8 mouse cellular contexts compared by ENCODE assay signal in genomic region chr10:41489708-41490517, GRCm38 (mm10). TPM values are rescaled to one million over a fixed set of nuclear protein-coding genes. Genes with fewer than 3 reads are reported as not detected.
A peak's percentile ranks its signal among the peaks of the same experiment; 100 is the strongest.
DNase-seq lines count a peak whose midpoint lies in the region; ATAC-seq and TF ChIP-seq lines count a peak whose summit lies in the region.

TSS of gene Smpd2 (minus strand) at chr10:41490369.
TSS of gene Ppil6 (plus strand) at chr10:41490439.

- peak within 1 kb of the TSS; percentile 95 for H3K4me2 ChIP-seq in heart, embryonic 12.5 days
- H3K4me2 ChIP-seq in kidney, embryonic 16.5 days (replicated peaks; ENCODE audit: low read depth, low read length) = peak within 1 kb of the TSS; percentile 97

- no peaks in the 10 kb centered on the region for H3K79me2 ChIP-seq in C2C12 (ENCODE audit: control insufficient read depth, insufficient read depth)
- H3K79me2 ChIP-seq in liver, adult 2 months (ENCODE audit: control insufficient read depth, insufficient read depth, low read length) = peaks cover 3% of the 10 kb centered on the region; the same call in 1 of the 2 replicates

- H3K9me3 ChIP-seq in erythroblast, embryonic 14.5 days (ENCODE audit: control insufficient read depth, low read length) = no peaks in the 10 kb centered on the region
- H3K9me3 ChIP-seq in heart, embryonic 12.5 days (replicated peaks) = no peaks in the 10 kb centered on the region
- no peaks in the 10 kb centered on the region for H3K9me3 ChIP-seq in kidney, embryonic 16.5 days (ENCODE audit: low read length)

- TF ChIP-seq POLR2A in liver, adult 2 months (IDR thresholded peaks at IDR 0.05; ENCODE audit: extremely low read depth, insufficient read depth, low read length) = peak; percentile 81

- DNase-seq in brain, embryonic 18.5 days (ENCODE audit: low read depth, low spot score) = peak; percentile 83
- DNase-seq in liver, adult 2 months (ENCODE audit: extremely low read depth, low read depth, low spot score) = peak; percentile 79
- DNase-seq in spleen, postnatal 36 days (ENCODE audit: low spot score in 2 of 2) = peak; percentile 91 to 92

- no peaks in the 10 kb centered on the region for H3K79me3 ChIP-seq in C2C12 (ENCODE audit: low read depth)

- peaks cover 20% of the 10 kb centered on the region for H3K4me1 ChIP-seq in erythroblast, embryonic 14.5 days (ENCODE audit: control insufficient read depth)
- H3K4me1 ChIP-seq in heart, embryonic 12.5 days (replicated peaks) = peaks cover 24% of the 10 kb centered on the region
- H3K4me1 ChIP-seq in kidney, embryonic 16.5 days (ENCODE audit: insufficient read depth, low read length) = peaks cover 15% of the 10 kb centered on the region
- peaks cover 14% of the 10 kb centered on the region for H3K4me1 ChIP-seq in liver, adult 2 months (ENCODE audit: control insufficient read depth, insufficient read depth, low read length)

- peak within 1 kb of the TSS; percentile 88 for H3K9ac ChIP-seq in heart, embryonic 12.5 days
- H3K9ac ChIP-seq in kidney, embryonic 16.5 days (replicated peaks; ENCODE audit: low read length) = peak within 1 kb of the TSS; percentile 69
- peak within 1 kb of the TSS; percentile 83 for H3K9ac ChIP-seq in liver, adult 2 months (ENCODE audit: low read depth, low read length)

- H3K27me3 ChIP-seq in C2C12 (ENCODE audit: control insufficient read depth, insufficient read depth, insufficient read length) = no peaks in the 10 kb centered on the region
- H3K27me3 ChIP-seq in erythroblast, embryonic 14.5 days (ENCODE audit: control insufficient read depth) = peaks cover 39% of the 10 kb centered on the region
- no peaks in the 10 kb centered on the region for H3K27me3 ChIP-seq in heart, embryonic 12.5 days (replicated peaks)
- no peaks in the 10 kb centered on the region for H3K27me3 ChIP-seq in kidney, embryonic 16.5 days (ENCODE audit: insufficient read depth, low read length)
- no peaks in the 10 kb centered on the region for H3K27me3 ChIP-seq in liver, adult 2 months (ENCODE audit: control insufficient read depth, insufficient read depth, low read length)

- TF ChIP-seq CTCF in C2C12 (IDR thresholded peaks at IDR 0.05; ENCODE audit: control insufficient read depth, insufficient read depth, insufficient read length) = no peak
- no peak for TF ChIP-seq CTCF in liver, adult 2 months (IDR thresholded peaks at IDR 0.05; ENCODE audit: low read depth, low read length)

- H3K4me3 ChIP-seq in C2C12 (ENCODE audit: insufficient read depth, poor library complexity, severe bottlenecking) = peak within 1 kb of the TSS; percentile 46
- peak within 1 kb of the TSS; percentile 65 for H3K4me3 ChIP-seq in erythroblast, embryonic 14.5 days (replicated peaks)
- H3K4me3 ChIP-seq in heart, embryonic 12.5 days = peak within 1 kb of the TSS; percentile 73
- H3K4me3 ChIP-seq in kidney, embryonic 16.5 days (ENCODE audit: low read length) = peak within 1 kb of the TSS; percentile 56
- H3K4me3 ChIP-seq in liver, adult 2 months (ENCODE audit: insufficient read depth, low read depth, low read length) = peak within 1 kb of the TSS; percentile 87

- ATAC-seq in heart, embryonic 12.5 days (ENCODE audit: insufficient number of reproducible peaks, low FRiP score) = peak; percentile 95
- ATAC-seq in kidney, embryonic 16.5 days (ENCODE audit: low FRiP score, low TSS enrichment) = peak; percentile 95
- ATAC-seq in monocyte, adult 5-6 weeks (replicated peaks; ENCODE audit: insufficient number of reproducible peaks, low FRiP score, low TSS enrichment, poor library complexity, severe bottlenecking) = peak; percentile 92

- H3K27ac ChIP-seq in heart, embryonic 12.5 days (ENCODE audit: poor library complexity, severe bottlenecking) = peak within 1 kb of the TSS; percentile 68
- peak within 1 kb of the TSS; percentile 75 for H3K27ac ChIP-seq in kidney, embryonic 16.5 days (ENCODE audit: low read length)
- H3K27ac ChIP-seq in liver, adult 2 months (replicated peaks; ENCODE audit: insufficient read depth, low read depth, low read length) = peak within 1 kb of the TSS; percentile 88

- under 1% methylated on average over 50 of the region's 50 CpGs for WGBS in heart, embryonic 12.5 days
- under 1% methylated on average over 49 of the region's 50 CpGs for WGBS in kidney, embryonic 16.5 days
- under 1% methylated on average over 50 of the region's 50 CpGs for WGBS in liver, adult 2 months

- peak within 1 kb of the TSS; percentile 74 for H3ac ChIP-seq in C2C12 (ENCODE audit: control insufficient read depth, insufficient read length, low read depth)

- peaks cover 15% of the 10 kb centered on the region for H3K36me3 ChIP-seq in C2C12 (ENCODE audit: control insufficient read depth, insufficient read depth)
- H3K36me3 ChIP-seq in erythroblast, embryonic 14.5 days (ENCODE audit: control insufficient read depth) = peaks cover 15% of the 10 kb centered on the region; the same call in 1 of the 2 replicates
- H3K36me3 ChIP-seq in heart, embryonic 12.5 days = peaks cover 38% of the 10 kb centered on the region
- H3K36me3 ChIP-seq in kidney, embryonic 16.5 days (ENCODE audit: insufficient read depth, low read length) = peaks cover 27% of the 10 kb centered on the region
- peaks cover 7% of the 10 kb centered on the region for H3K36me3 ChIP-seq in liver, adult 2 months (ENCODE audit: control insufficient read depth, insufficient read depth, low read length)

TF ChIP-seq in C2C12, 6 proteins besides CTCF, POLR2A, EP300 and RAD21:
- TF ChIP-seq MYOG (IDR thresholded peaks at IDR 0.05; ENCODE audit: control insufficient read depth, extremely low read depth, insufficient read length) (no peak), USF1 (IDR thresholded peaks at IDR 0.05; ENCODE audit: low read depth) (no peak), FOSL1 (IDR thresholded peaks at IDR 0.05; ENCODE audit: insufficient read depth, low read length, poor library complexity, severe bottlenecking) (no peak), MAX (IDR thresholded peaks at IDR 0.05) (no peak), CEBPB (IDR thresholded peaks at IDR 0.05; ENCODE audit: low read depth) (no peak), MYOD1 (IDR thresholded peaks at IDR 0.05; ENCODE audit: control insufficient read depth, insufficient read length, low read depth) (no peak)

RNA-seq across cellular contexts. Expression of gene Smpd2, which starts in this region (rescaled TPM):
- polyA plus RNA-seq in C2C12 (2012; fragmentation: generic; extraction: Trizol) = 20.7 TPM
- polyA plus RNA-seq in erythroblast, embryonic 14.5 days (2012) = 0.05 and 0.06 TPM in 2 replicates
- polyA plus RNA-seq in heart, embryonic 12.5 days (2016; fragmentation: Nextera tagmentation; extraction: Ambion mirVana) = 42.7 and 45.6 TPM in 2 replicates
- polyA plus RNA-seq in kidney, embryonic 16.5 days (2015; fragmentation: Nextera tagmentation; extraction: Ambion mirVana) = 84.1 and 91.2 TPM in 2 replicates
- total RNA-seq in liver, adult 2 months (2014; rRNA removed) = 29.3 and 30.8 TPM in 2 replicates
- 47.6 and 51.5 TPM in 2 replicates for polyA plus RNA-seq in liver, adult 2 months (2012; rRNA removed)
- total RNA-seq in monocyte, adult 5-6 weeks (2017) = 15.5 to 32.5 TPM (median 20.3 TPM) in 3 replicates

RNA-seq across cellular contexts. Expression of gene Ppil6, which starts in this region (rescaled TPM):
- polyA plus RNA-seq in C2C12 (2012; fragmentation: generic; extraction: Trizol) = 0.08 TPM
- not detected in 2 replicates for polyA plus RNA-seq in erythroblast, embryonic 14.5 days (2012)
- 1.1 TPM in 2 replicates for polyA plus RNA-seq in heart, embryonic 12.5 days (2016; fragmentation: Nextera tagmentation; extraction: Ambion mirVana)
- polyA plus RNA-seq in kidney, embryonic 16.5 days (2015; fragmentation: Nextera tagmentation; extraction: Ambion mirVana) = 2.6 and 3.7 TPM in 2 replicates
- 0.94 and 1.1 TPM in 2 replicates for total RNA-seq in liver, adult 2 months (2014; rRNA removed)
- 0.09 and 0.26 TPM in 2 replicates for polyA plus RNA-seq in liver, adult 2 months (2012; rRNA removed)
- 0.58 TPM in 1 of 3 replicates, not detected in the others for total RNA-seq in monocyte, adult 5-6 weeks (2017)

Comparison
In these comparisons a context has a peak if more than half of its experiments do, and no peak if none do; other contexts are left out.
1. Peak in every context shown above with its lines: DNase-seq, ATAC-seq, H3K4me3 ChIP-seq and H3K27ac ChIP-seq.
2. RNA of gene Smpd2 (polyA plus RNA-seq): 84.1 to 91.2 TPM in kidney, embryonic 16.5 days, 47.6 to 51.5 TPM in liver, adult 2 months, 42.7 to 45.6 TPM in heart, embryonic 12.5 days and 20.7 TPM in C2C12 (single experiment); 0.05 to 0.06 TPM in erythroblast, embryonic 14.5 days; every median in the first group is over 10 times any median in the second.